8 mouse cellular contexts compared by ENCODE assay signal in genomic region chr11:96937549-96938425, GRCm38 (mm10). TPM values are rescaled to one million over a fixed set of nuclear protein-coding genes. Genes with fewer than 3 reads are reported as not detected.
A peak's percentile ranks its signal among the peaks of the same experiment; 100 is the strongest.
DNase-seq lines count a peak whose midpoint lies in the region; ATAC-seq and TF ChIP-seq lines count a peak whose summit lies in the region.

No protein-coding gene starts in this region.

- H3K4me1 ChIP-seq in brown adipose tissue, adult 24 weeks (ENCODE audit: control insufficient read depth, insufficient read depth, insufficient read length, low read length) = peaks cover 6% of the 10 kb centered on the region; the same call in 1 of the 2 replicates
- H3K4me1 ChIP-seq in heart, adult 2 months (ENCODE audit: control insufficient read depth, insufficient read depth, low read length) = peaks cover 2% of the 10 kb centered on the region; the same call in 1 of the 2 replicates
- no peaks in the 10 kb centered on the region for H3K4me1 ChIP-seq in midbrain, postnatal 0 days (ENCODE audit: insufficient read depth, low read length)

- TF ChIP-seq CTCF in heart, adult 2 months (IDR thresholded peaks at IDR 0.05) = peak; percentile 82
- peak; percentile 61 for TF ChIP-seq CTCF in midbrain, postnatal 0 days (IDR thresholded peaks at IDR 0.05)

- ATAC-seq in midbrain, postnatal 0 days (ENCODE audit: low FRiP score) = no peak
- no peak for ATAC-seq in inflammation-experienced regulatory T-cells, adult 6 months

- H3K36me3 ChIP-seq in heart, adult 2 months (ENCODE audit: control insufficient read depth, insufficient read depth, low read length) = no peaks in the 10 kb centered on the region
- peaks cover 11% of the 10 kb centered on the region for H3K36me3 ChIP-seq in midbrain, postnatal 0 days (ENCODE audit: insufficient read depth, low read length)

- DNase-seq in urinary bladder, postnatal 14 days (ENCODE audit: low spot score) = peak; percentile 79
- no peak for DNase-seq in urinary bladder, postnatal 10 days (ENCODE audit: low spot score)
- DNase-seq in heart, adult 2 months = peak; percentile 63 to 67
- peak; percentile 90 to 91 for DNase-seq in kidney, postnatal 36 days
- DNase-seq in midbrain, postnatal 0 days (ENCODE audit: low spot score) = peak; percentile 27
- no peak for DNase-seq in frontal cortex, postnatal 10 days (ENCODE audit: low spot score in 2 of 2)

- H3K4me2 ChIP-seq in midbrain, postnatal 0 days (ENCODE audit: low read depth, low read length, poor library complexity, severe bottlenecking) = no peak overlapping the region

- no peaks in the 10 kb centered on the region for H3K79me2 ChIP-seq in heart, adult 2 months (replicated peaks; ENCODE audit: control insufficient read depth, insufficient read depth, low read length)

- no peak overlapping the region for H3K9ac ChIP-seq in heart, adult 2 months (ENCODE audit: low read depth, low read length)
- no peak overlapping the region for H3K9ac ChIP-seq in midbrain, postnatal 0 days (replicated peaks; ENCODE audit: low read length, poor library complexity, severe bottlenecking)

- WGBS in heart, adult 2 months = 42% methylated on average over 10 of the region's 10 CpGs
- 63% methylated on average over 10 of the region's 10 CpGs for WGBS in midbrain, postnatal 0 days

- no peak overlapping the region for H3K4me3 ChIP-seq in brown adipose tissue, adult 24 weeks (ENCODE audit: insufficient read depth, low read depth, low read length)
- H3K4me3 ChIP-seq in heart, adult 2 months = no peak overlapping the region
- H3K4me3 ChIP-seq in midbrain, postnatal 0 days (ENCODE audit: low read depth, low read length) = no peak overlapping the region

- no peak for TF ChIP-seq EP300 in heart, adult 2 months (IDR thresholded peaks at IDR 0.05; ENCODE audit: insufficient read depth, low read depth, low read length)

- no peaks in the 10 kb centered on the region for H3K9me3 ChIP-seq in midbrain, postnatal 0 days (ENCODE audit: low read length)

- no peaks in the 10 kb centered on the region for H3K27me3 ChIP-seq in heart, adult 2 months (ENCODE audit: control insufficient read depth, insufficient read depth, low read length)
- no peaks in the 10 kb centered on the region for H3K27me3 ChIP-seq in midbrain, postnatal 0 days (ENCODE audit: insufficient read depth, low read length)

- peak overlapping the region; percentile 53 for H3K27ac ChIP-seq in brown adipose tissue, adult 24 weeks (replicated peaks; ENCODE audit: low read depth, low read length)
- no peak overlapping the region for H3K27ac ChIP-seq in heart, adult 2 months
- H3K27ac ChIP-seq in midbrain, postnatal 0 days (ENCODE audit: low read depth, low read length) = no peak overlapping the region

- intact Hi-C loops in heart, adult 2 months (cut with DNase I) = loop anchor here (1.0 kb wide), 1 partner anchor 19 kb away; no protein-coding TSS in a partner anchor

- no peak for TF ChIP-seq POLR2A in heart, adult 2 months (IDR thresholded peaks at IDR 0.05; ENCODE audit: insufficient read depth, low read depth, low read length)

RNA-seq across cellular contexts. Expression of gene Pnpo, which starts 6.0 kb away (rescaled TPM):
- 19.8 and 25.7 TPM in 2 replicates for polyA plus RNA-seq in brown adipose tissue, adult 24 weeks (2012; ENCODE audit: insufficient read depth, insufficient read length, missing spikeins)
- 10 to 100 TPM; 12.9 to 13.0 TPM for total RNA-seq in heart, adult 2 months (2021)
- 21.3 and 22.0 TPM in 2 replicates for polyA plus RNA-seq in heart, adult 2 months (2012; rRNA removed)
- total RNA-seq in midbrain, postnatal 0 days (2014; rRNA removed) = 26.9 and 28.6 TPM in 2 replicates
- polyA plus RNA-seq in midbrain, postnatal 0 days (2015; fragmentation: Nextera tagmentation; extraction: Ambion mirVana) = 36.8 and 37.4 TPM in 2 replicates
- 10 to 100 TPM; 19.0 to 35.1 (median 30.7) TPM for polyA plus RNA-seq in inflammation-experienced regulatory T-cells, adult 6 months (2017; shearing (Covaris generic))

RNA-seq across cellular contexts. Expression of gene Prr15l, which starts 9.9 kb away (rescaled TPM):
- polyA plus RNA-seq in brown adipose tissue, adult 24 weeks (2012; ENCODE audit: insufficient read depth, insufficient read length, missing spikeins) = not detected in 2 replicates
- total RNA-seq in heart, adult 2 months (2021) = 1 to 10 TPM in 1 of 2 experiments, under 1 TPM in 1; 0.93 to 2.1 TPM
- polyA plus RNA-seq in heart, adult 2 months (2012; rRNA removed) = 0.70 and 2.5 TPM in 2 replicates
- total RNA-seq in midbrain, postnatal 0 days (2014; rRNA removed) = 0.27 TPM in 1 of 2 replicates, not detected in the other
- polyA plus RNA-seq in midbrain, postnatal 0 days (2015; fragmentation: Nextera tagmentation; extraction: Ambion mirVana) = 0.51 and 0.56 TPM in 2 replicates
- polyA plus RNA-seq in inflammation-experienced regulatory T-cells, adult 6 months (2017; shearing (Covaris generic)) = under 1 TPM; 0.21 to 0.62 (median 0.40) TPM

RNA-seq across cellular contexts. Expression of gene Cdk5rap3, which starts 21.5 kb away (rescaled TPM):
- polyA plus RNA-seq in brown adipose tissue, adult 24 weeks (2012; ENCODE audit: insufficient read depth, insufficient read length, missing spikeins) = 19.5 and 27.2 TPM in 2 replicates
- total RNA-seq in heart, adult 2 months (2021) = 10 to 100 TPM; 17.4 to 25.2 TPM
- 13.8 and 17.5 TPM in 2 replicates for polyA plus RNA-seq in heart, adult 2 months (2012; rRNA removed)
- total RNA-seq in midbrain, postnatal 0 days (2014; rRNA removed) = 43.6 and 48.3 TPM in 2 replicates
- 83.9 and 85.1 TPM in 2 replicates for polyA plus RNA-seq in midbrain, postnatal 0 days (2015; fragmentation: Nextera tagmentation; extraction: Ambion mirVana)
- polyA plus RNA-seq in inflammation-experienced regulatory T-cells, adult 6 months (2017; shearing (Covaris generic)) = 100 to 1,000 TPM in 1 of 3 experiments, 10 to 100 TPM in 2; 93.2 to 124 (median 96.9) TPM

RNA-seq across cellular contexts. Expression of gene Sp2, which starts 45.0 kb away (rescaled TPM):
- polyA plus RNA-seq in brown adipose tissue, adult 24 weeks (2012; ENCODE audit: insufficient read depth, insufficient read length, missing spikeins) = 11.8 and 13.1 TPM in 2 replicates
- 10 to 100 TPM; 10.4 to 12.4 TPM for total RNA-seq in heart, adult 2 months (2021)
- polyA plus RNA-seq in heart, adult 2 months (2012; rRNA removed) = 10.3 and 12.3 TPM in 2 replicates
- total RNA-seq in midbrain, postnatal 0 days (2014; rRNA removed) = 5.2 and 5.9 TPM in 2 replicates
- 13.4 and 13.7 TPM in 2 replicates for polyA plus RNA-seq in midbrain, postnatal 0 days (2015; fragmentation: Nextera tagmentation; extraction: Ambion mirVana)
- 10 to 100 TPM; 20.4 to 24.7 (median 20.9) TPM for polyA plus RNA-seq in inflammation-experienced regulatory T-cells, adult 6 months (2017; shearing (Covaris generic))

Comparison
In these comparisons a context has a peak if more than half of its experiments do, and no peak if none do; other contexts are left out.
1. DNase-seq: peak in urinary bladder, postnatal 14 days (single experiment), heart, adult 2 months (2 of 2), kidney, postnatal 36 days (2 of 2) and midbrain, postnatal 0 days (single experiment); none in urinary bladder, postnatal 10 days (single experiment) and frontal cortex, postnatal 10 days (0 of 2).